Mouse (Mus musculus): ENCODE data around the gene Olfr713. TPM values are rescaled to one million over a fixed set of nuclear protein-coding genes. Genes with fewer than 3 reads are reported as not detected.

The Olfr713 gene
- polyA plus RNA-seq, 1 experiment, result not detected

GRCm38 (mm10) chr7:107045833-107046232, 14.9 kb downstream of the Olfr713 start:
- TF ChIP-seq POLR2A (IDR thresholded peaks at IDR 0.05; ENCODE audit: borderline replicate concordance, control insufficient read depth, low read depth, low read length), result no peak
- TF ChIP-seq CTCF (IDR thresholded peaks at IDR 0.05; ENCODE audit: control insufficient read depth, insufficient read depth, low read length), result no peak
- Histone ChIP-seq H3K4me3 (replicated peaks; ENCODE audit: control insufficient read depth, low read depth, low read length) (no peak overlapping the region), H3K4me1 (ENCODE audit: control insufficient read depth, insufficient read depth, low read length) (no peaks in the 10 kb centered on the region), H3K27ac (ENCODE audit: control insufficient read depth, insufficient read depth, low read depth, low read length, poor library complexity) (no peak overlapping the region)
- under 1% methylated on average over 5 of the region's 5 CpGs for WGBS

- TF ChIP-seq POLR2A (IDR thresholded peaks at IDR 0.05; ENCODE audit: borderline replicate concordance, control insufficient read depth, low read depth, low read length) (no peak), CTCF (IDR thresholded peaks at IDR 0.05; ENCODE audit: control insufficient read depth, insufficient read depth, low read length) (no peak)
- Histone ChIP-seq H3K27ac (ENCODE audit: control insufficient read depth, insufficient read depth, low read depth, low read length, poor library complexity) (no peak overlapping the region), H3K4me1 (ENCODE audit: control insufficient read depth, insufficient read depth, low read length) (no peaks in the 10 kb centered on the region), H3K4me3 (replicated peaks; ENCODE audit: control insufficient read depth, low read depth, low read length) (no peak overlapping the region)
- 22% methylated on average over 3 of the region's 3 CpGs for WGBS
These were observed 16.6 kb downstream of the Olfr713 start for GRCm38 (mm10) chr7:107047578-107047977.

- WGBS, result 83% methylated on average over 2 of the region's 2 CpGs
- TF ChIP-seq POLR2A (IDR thresholded peaks at IDR 0.05; ENCODE audit: borderline replicate concordance, control insufficient read depth, low read depth, low read length), result no peak
- no peak for TF ChIP-seq CTCF (IDR thresholded peaks at IDR 0.05; ENCODE audit: control insufficient read depth, insufficient read depth, low read length)
- H3K4me3 ChIP-seq (replicated peaks; ENCODE audit: control insufficient read depth, low read depth, low read length), result no peak within 1 kb of the TSS
These were observed 39.7 kb downstream of the Olfr713 start, which contains the start of gene Olfr714 for GRCm38 (mm10) chr7:107070681-107071080. Olfr714 (plus strand) TSS chr7:107070981.

More at GRCm38 (mm10) chr7:107070681-107071080, 39.7 kb downstream of the Olfr713 start, which contains the start of gene Olfr714:
- no peaks in the 10 kb centered on the region for H3K4me1 ChIP-seq (ENCODE audit: control insufficient read depth, insufficient read depth, low read length)
- no peak within 1 kb of the TSS for H3K27ac ChIP-seq (ENCODE audit: control insufficient read depth, insufficient read depth, low read depth, low read length, poor library complexity)

Other genes with a start within 250 kb of the Olfr713 start
- gene Olfr699, start 238.0 kb upstream of the Olfr713 start, polyA plus RNA-seq (2011; ENCODE audit: insufficient read depth, insufficient read length, low replicate concordance, missing spikeins), result 0.36 and 0.60 TPM in 2 replicates
- gene Olfr700, start 222.3 kb upstream of the Olfr713 start, polyA plus RNA-seq (2011; ENCODE audit: insufficient read depth, insufficient read length, low replicate concordance, missing spikeins), result not detected in 2 replicates
- gene Olfr701, start 217.0 kb upstream of the Olfr713 start, polyA plus RNA-seq (2011; ENCODE audit: insufficient read depth, insufficient read length, low replicate concordance, missing spikeins), result not detected in 2 replicates
- gene Olfr702, start 197.3 kb upstream of the Olfr713 start, polyA plus RNA-seq (2011; ENCODE audit: insufficient read depth, insufficient read length, low replicate concordance, missing spikeins), result not detected in 2 replicates
- gene Olfr703, start 187.8 kb upstream of the Olfr713 start, polyA plus RNA-seq (2011; ENCODE audit: insufficient read depth, insufficient read length, low replicate concordance, missing spikeins), result not detected in 2 replicates
- 0.75 TPM in 1 of 2 replicates, not detected in the other for gene Olfr704, start 168.0 kb upstream of the Olfr713 start, polyA plus RNA-seq (2011; ENCODE audit: insufficient read depth, insufficient read length, low replicate concordance, missing spikeins)
- gene Olfr705, start 154.3 kb upstream of the Olfr713 start, polyA plus RNA-seq (2011; ENCODE audit: insufficient read depth, insufficient read length, low replicate concordance, missing spikeins), result not detected in 2 replicates
- gene Olfr706, start 143.0 kb upstream of the Olfr713 start, polyA plus RNA-seq (2011; ENCODE audit: insufficient read depth, insufficient read length, low replicate concordance, missing spikeins), result not detected in 2 replicates
- not detected in 2 replicates for gene Olfr707, start 129.9 kb upstream of the Olfr713 start, polyA plus RNA-seq (2011; ENCODE audit: insufficient read depth, insufficient read length, low replicate concordance, missing spikeins)
- gene Olfr1532-ps1, start 123.2 kb upstream of the Olfr713 start, polyA plus RNA-seq (2011; ENCODE audit: insufficient read depth, insufficient read length, low replicate concordance, missing spikeins), result not detected in 2 replicates
- gene Olfr709-ps1, start 99.0 kb upstream of the Olfr713 start, polyA plus RNA-seq (2011; ENCODE audit: insufficient read depth, insufficient read length, low replicate concordance, missing spikeins), result not detected in 2 replicates
- not detected in 2 replicates for gene Olfr710, start 82.9 kb upstream of the Olfr713 start, polyA plus RNA-seq (2011; ENCODE audit: insufficient read depth, insufficient read length, low replicate concordance, missing spikeins)
- gene Olfr6, start 67.2 kb upstream of the Olfr713 start, polyA plus RNA-seq (2011; ENCODE audit: insufficient read depth, insufficient read length, low replicate concordance, missing spikeins), result 0.29 TPM in 1 of 2 replicates, not detected in the other
- not detected in 2 replicates for gene Olfr711, start 55.7 kb upstream of the Olfr713 start, polyA plus RNA-seq (2011; ENCODE audit: insufficient read depth, insufficient read length, low replicate concordance, missing spikeins)
- gene Olfr2, start 25.1 kb upstream of the Olfr713 start, polyA plus RNA-seq (2011; ENCODE audit: insufficient read depth, insufficient read length, low replicate concordance, missing spikeins), result not detected in 2 replicates
- gene Olfr714, start 39.8 kb downstream of the Olfr713 start, polyA plus RNA-seq (2011; ENCODE audit: insufficient read depth, insufficient read length, low replicate concordance, missing spikeins), result not detected in 2 replicates
- gene Olfr17, start 62.0 kb downstream of the Olfr713 start, polyA plus RNA-seq (2011; ENCODE audit: insufficient read depth, insufficient read length, low replicate concordance, missing spikeins), result not detected in 2 replicates
- not detected in 2 replicates for gene Olfr715b, start 79.2 kb downstream of the Olfr713 start, polyA plus RNA-seq (2011; ENCODE audit: insufficient read depth, insufficient read length, low replicate concordance, missing spikeins)
- not detected in 2 replicates for gene Olfr715, start 99.9 kb downstream of the Olfr713 start, polyA plus RNA-seq (2011; ENCODE audit: insufficient read depth, insufficient read length, low replicate concordance, missing spikeins)
- not detected in 2 replicates for gene Olfr716, start 107.2 kb downstream of the Olfr713 start, polyA plus RNA-seq (2011; ENCODE audit: insufficient read depth, insufficient read length, low replicate concordance, missing spikeins)
- gene Nlrp14, start 135.8 kb downstream of the Olfr713 start, polyA plus RNA-seq (2011; ENCODE audit: insufficient read depth, insufficient read length, low replicate concordance, missing spikeins), result not detected in 2 replicates
- 5.5 TPM in 1 of 2 replicates, not detected in the other for gene Rbmxl2, start 178.3 kb downstream of the Olfr713 start, polyA plus RNA-seq (2011; ENCODE audit: insufficient read depth, insufficient read length, low replicate concordance, missing spikeins)